Mouse (Mus musculus) forebrain, embryonic 14.5 days (tissue): ENCODE measurements around the gene Sash1. TPM values are rescaled to one million over a fixed set of nuclear protein-coding genes. Genes with fewer than 3 reads are reported as not detected.

Experiments used
- ATAC-seq: fragments of 200-750 bp; cut with Nextera tagmentation; 2 replicates; pipeline ENCODE4 v1.8.0; 2017; ENCODE audit warnings: mild to moderate bottlenecking, moderate library complexity
- DNase-seq: peaks from one replicate; pipeline ENCODE4 v3.0.0-alpha.2; 2015; ENCODE audit warnings: low spot score
- H3K27ac ChIP-seq: fragments of 300-500 bp; sonication (generic); 2 replicates; pipeline ENCODE4 v1.5.1; 2014; ENCODE audit warnings: low read depth, mild to moderate bottlenecking, control low read depth, low read length, moderate library complexity
- H3K27me3 ChIP-seq: fragments of 300-500 bp; sonication (generic); replicated peaks from 2 replicates; pipeline ENCODE4 v1.6.1; 2014; ENCODE audit warnings: low read length, control low read depth, mixed read lengths; ENCODE audit not compliant: control insufficient read depth, insufficient read depth
- H3K36me3 ChIP-seq: fragments of 300-500 bp; sonication (generic); 2 replicates; pipeline ENCODE4 v1.6.1; 2014; ENCODE audit warnings: low read length, control low read depth; ENCODE audit not compliant: control insufficient read depth, insufficient read depth
- H3K4me1 ChIP-seq: fragments of 300-500 bp; sonication (generic); 2 replicates; pipeline ENCODE4 v1.6.1; 2014; ENCODE audit warnings: antibody characterized with exemption, low read length, control low read depth; ENCODE audit not compliant: control insufficient read depth, insufficient read depth
- H3K4me2 ChIP-seq: fragments of 300-500 bp; sonication (generic); 2 replicates; pipeline ENCODE4 v1.6.1; 2014; ENCODE audit warnings: mild to moderate bottlenecking, control low read depth, low read length
- H3K4me3 ChIP-seq: fragments of 300-500 bp; sonication (generic); 2 replicates; pipeline ENCODE4 v1.5.1; 2014; ENCODE audit warnings: low read depth, low read length, control low read depth
- H3K9ac ChIP-seq: fragments of 300-500 bp; sonication (generic); 2 replicates; pipeline ENCODE4 v1.6.1; 2014; ENCODE audit warnings: mild to moderate bottlenecking, low read length, control low read depth, moderate library complexity
- H3K9me3 ChIP-seq: fragments of 300-500 bp; sonication (generic); replicated peaks from 2 replicates; pipeline ENCODE4 v1.6.1; 2016; ENCODE audit warnings: low read length, control low read depth, mixed read lengths; ENCODE audit not compliant: control insufficient read depth
- WGBS: fragments of 180-500 bp; shearing (Covaris S2); extraction: QIAGEN DNeasy Blood & Tissue Kit; methylation state at CpG from one replicate; pipeline ENCODE4 v1.1.7; 2014; 5-methylcytosine and 5-hydroxymethylcytosine counted together
- polyA plus RNA-seq: library from polyadenylated mRNA; unstranded; fragments of >200 nt; fragmentation: Nextera tagmentation; extraction: Ambion mirVana; gene quantifications from 2 replicates; pipeline ENCODE4 v1.2.1, GENCODE M21; 2014

Sash1 gene
- polyA plus RNA-seq, 1 experiment from 2014 or later: 1.9 TPM

DNA sequence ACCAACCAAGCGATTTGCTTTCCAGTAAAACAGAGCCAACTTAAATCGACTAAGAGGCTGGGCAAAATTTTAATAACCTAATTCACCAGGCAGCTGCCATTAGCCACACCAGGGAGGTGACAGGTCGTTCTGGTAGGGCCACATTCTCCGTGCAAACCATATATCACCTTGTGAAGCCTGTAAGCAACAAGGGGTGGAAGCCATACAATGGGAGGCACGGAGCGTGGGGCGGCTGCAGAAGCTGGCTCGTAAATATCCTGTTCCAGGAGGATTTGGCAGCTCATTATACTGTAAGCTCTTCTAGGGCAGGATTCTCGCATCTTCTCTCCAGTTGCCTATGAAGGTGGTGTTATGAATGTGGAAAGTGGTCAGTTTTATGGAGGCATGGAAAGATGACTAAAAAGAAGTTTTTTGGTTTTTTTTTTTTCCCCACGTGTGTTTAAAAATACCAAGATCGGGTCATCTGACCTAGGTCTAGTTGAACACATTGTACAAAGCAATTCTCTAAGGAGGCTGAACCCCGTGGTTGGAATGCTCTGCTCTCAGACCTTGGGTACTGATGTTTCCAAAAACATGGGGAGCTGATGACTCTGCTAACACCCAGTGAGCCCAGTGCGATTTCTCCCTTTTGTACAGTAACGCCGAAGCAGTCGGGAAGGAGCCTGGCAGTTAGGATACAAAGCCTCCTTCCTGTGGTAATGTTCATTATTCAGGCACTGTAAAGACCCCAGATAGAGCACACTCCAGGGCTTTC, 24.5 kb upstream of the Sash1 start:
- Histone ChIP-seq H3K36me3 (no peaks in the 10 kb centered on the region), H3K9me3 (no peaks in the 10 kb centered on the region), H3K4me1 (no peaks in the 10 kb centered on the region), H3K27me3 (no peaks in the 10 kb centered on the region), H3K9ac (no peak overlapping the region), H3K27ac (no peak overlapping the region), H3K4me3 (no peak overlapping the region), H3K4me2 (no peak overlapping the region)
- ATAC-seq (no peak), DNase-seq (no peak)
- 83% methylated on average over 16 of the region's 16 CpGs for WGBS

- Histone ChIP-seq H3K9ac (no peak overlapping the region), H3K27ac (no peak overlapping the region)
These were observed 17.2 kb upstream of the Sash1 start for GRCm38 (mm10) chr10:8903086-8903485.

DNA sequence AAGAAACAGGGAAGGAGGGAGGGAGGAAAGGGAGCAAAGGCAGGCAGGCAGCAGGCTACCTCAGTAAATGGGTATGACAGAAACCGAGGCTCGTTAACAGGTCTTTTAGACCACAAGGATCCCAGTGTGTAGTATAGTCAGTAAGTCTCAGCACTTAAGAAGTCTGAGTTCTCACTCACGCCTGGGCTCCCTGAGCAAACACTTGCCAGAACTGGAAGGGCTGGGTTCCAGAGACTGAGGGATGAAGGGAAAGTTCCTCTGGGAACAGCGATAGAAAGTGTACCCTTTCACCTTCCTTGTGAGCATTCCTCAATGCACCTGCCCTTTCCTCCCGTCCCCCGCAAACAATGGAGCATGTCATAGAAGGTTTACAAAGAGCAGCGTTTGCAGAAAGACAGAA, 16.5 kb upstream of the Sash1 start:
- no peak overlapping the region for H3K9ac ChIP-seq
- no peak overlapping the region for H3K27ac ChIP-seq
- H3K4me2 ChIP-seq: no peak overlapping the region
- no peak overlapping the region for H3K4me3 ChIP-seq
- 72% methylated on average over 7 of the region's 7 CpGs for WGBS
- ATAC-seq (no peak), DNase-seq (no peak)
- H3K27me3 ChIP-seq: no peaks in the 10 kb centered on the region
- H3K36me3 ChIP-seq: no peaks in the 10 kb centered on the region
- H3K4me1 ChIP-seq: no peaks in the 10 kb centered on the region
- H3K9me3 ChIP-seq: no peaks in the 10 kb centered on the region

More at GRCm38 (mm10) chr10:8903086-8903485, 17.2 kb upstream of the Sash1 start:
- no peak overlapping the region for H3K4me3 ChIP-seq
- no peak for ATAC-seq
- no peak for DNase-seq
- WGBS: 95% methylated on average over 6 of the region's 6 CpGs
- no peaks in the 10 kb centered on the region for H3K4me1 ChIP-seq
- H3K9me3 ChIP-seq: no peaks in the 10 kb centered on the region
- no peaks in the 10 kb centered on the region for H3K27me3 ChIP-seq
- no peaks in the 10 kb centered on the region for H3K36me3 ChIP-seq
- H3K4me2 ChIP-seq: no peak overlapping the region

DNA sequence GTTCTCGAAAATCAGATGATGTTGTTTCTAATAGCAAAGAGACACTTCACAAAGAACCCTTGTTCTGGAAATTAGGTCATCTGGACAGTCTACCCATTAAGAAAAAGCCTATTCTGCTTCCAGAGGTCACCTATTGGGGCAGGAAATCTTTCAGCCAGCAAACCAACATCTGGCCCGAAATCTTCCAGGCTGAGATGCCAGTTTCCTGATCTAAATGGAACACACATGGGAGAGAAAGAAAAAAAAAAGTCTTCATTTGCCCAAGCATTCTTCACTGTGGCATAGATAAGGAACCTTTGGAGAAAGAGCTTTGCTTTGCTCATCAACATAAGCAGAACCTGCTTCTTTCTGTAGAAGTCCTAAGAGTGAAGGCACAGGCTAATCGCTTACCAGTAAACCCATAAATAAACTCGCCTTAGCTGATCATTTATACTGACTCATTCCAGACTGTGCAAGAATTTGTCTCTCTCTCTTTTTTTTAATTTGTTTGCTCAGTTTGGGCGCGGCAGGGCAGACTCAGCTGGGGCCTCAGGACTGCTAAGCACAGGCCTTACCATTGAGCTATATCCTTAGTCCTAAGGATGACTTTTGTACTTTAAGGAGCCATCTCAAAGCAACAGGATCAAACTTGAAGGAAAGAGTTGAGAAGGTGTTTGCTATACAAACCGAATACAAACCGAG, 13.1 kb upstream of the Sash1 start:
- Histone ChIP-seq H3K36me3 (no peaks in the 10 kb centered on the region), H3K9ac (no peak overlapping the region), H3K27ac (no peak overlapping the region), H3K27me3 (no peaks in the 10 kb centered on the region), H3K9me3 (no peaks in the 10 kb centered on the region), H3K4me2 (no peak overlapping the region), H3K4me3 (no peak overlapping the region), H3K4me1 (no peaks in the 10 kb centered on the region)
- WGBS: 81% methylated on average over 8 of the region's 8 CpGs
- ATAC-seq: no peak
- no peak for DNase-seq

GRCm38 (mm10) chr10:8898099-8898777, 12.4 kb upstream of the Sash1 start:
- Histone ChIP-seq H3K4me2 (no peak overlapping the region), H3K4me1 (no peaks in the 10 kb centered on the region), H3K27me3 (no peaks in the 10 kb centered on the region), H3K4me3 (no peak overlapping the region), H3K9me3 (no peaks in the 10 kb centered on the region), H3K27ac (no peak overlapping the region), H3K36me3 (no peaks in the 10 kb centered on the region), H3K9ac (no peak overlapping the region)
- DNase-seq (no peak), ATAC-seq (no peak)
- 57% methylated on average over 5 of the region's 5 CpGs for WGBS

DNA sequence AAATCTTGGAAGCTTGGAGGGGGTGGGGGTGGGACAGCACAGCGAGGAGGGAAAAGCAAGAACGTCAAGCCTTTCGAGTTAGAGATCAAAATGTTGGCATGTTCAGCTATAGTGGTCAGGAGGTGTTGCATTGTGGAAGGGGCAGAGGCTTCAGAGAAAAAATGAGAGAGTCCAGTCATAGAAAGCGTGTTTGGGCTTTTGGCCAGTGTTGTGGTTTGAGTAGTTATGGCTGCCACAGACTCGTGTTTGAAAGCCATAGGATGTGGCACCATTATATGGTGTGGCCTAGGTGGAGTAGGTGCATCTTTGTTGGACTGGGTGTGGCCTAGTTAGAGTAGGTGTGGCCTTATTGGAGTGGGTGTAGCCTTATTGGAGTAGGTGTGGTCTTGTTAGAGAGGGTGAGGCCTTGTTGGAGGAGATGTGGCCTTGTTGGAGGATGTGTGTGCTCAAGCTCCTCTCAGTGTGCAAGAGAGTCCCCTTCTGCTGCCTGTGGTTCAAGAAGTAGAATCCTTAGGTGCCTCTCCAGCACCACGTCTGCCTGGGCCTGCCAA, 9.2 kb upstream of the Sash1 start:
- no peak overlapping the region for H3K9ac ChIP-seq
- no peak overlapping the region for H3K27ac ChIP-seq
- no peaks in the 10 kb centered on the region for H3K9me3 ChIP-seq
- H3K4me1 ChIP-seq: no peaks in the 10 kb centered on the region
- ATAC-seq (no peak), DNase-seq (no peak)
- H3K4me2 ChIP-seq: no peak overlapping the region
- H3K27me3 ChIP-seq: no peaks in the 10 kb centered on the region
- 91% methylated on average over 6 of the region's 6 CpGs for WGBS
- H3K36me3 ChIP-seq: no peaks in the 10 kb centered on the region
- H3K4me3 ChIP-seq: no peak overlapping the region

DNA sequence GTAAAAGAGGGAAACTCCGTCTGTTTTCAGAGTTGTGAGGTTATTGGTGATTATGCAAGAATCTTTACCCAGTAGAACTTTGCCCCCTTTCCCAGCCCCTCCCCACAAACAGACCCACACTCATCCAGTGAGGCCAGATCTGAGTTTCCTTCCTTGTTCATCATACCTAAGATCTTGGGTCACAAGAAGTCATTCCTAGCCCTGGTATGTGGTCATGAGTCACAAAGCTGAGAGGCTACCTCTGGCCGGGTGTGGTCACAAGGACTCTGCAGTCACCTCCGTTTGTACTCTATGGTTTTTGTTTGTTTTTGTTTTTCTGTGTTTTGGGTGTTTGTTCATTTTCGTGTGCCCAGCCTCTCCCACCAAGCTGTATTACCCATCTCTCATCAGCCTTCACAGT, 4.6 kb upstream of the Sash1 start:
- Histone ChIP-seq H3K4me1 (no peaks in the 10 kb centered on the region; the same call in 1 of the 2 replicates), H3K9me3 (no peaks in the 10 kb centered on the region), H3K4me3 (no peak overlapping the region), H3K9ac (no peak overlapping the region), H3K27ac (no peak overlapping the region), H3K27me3 (0 out of 2 replicates have a peak, but pooled peaks cover 4% of the 10 kb centered on the region), H3K4me2 (no peak overlapping the region), H3K36me3 (no peaks in the 10 kb centered on the region)
- DNase-seq: no peak
- 88% methylated on average over 4 of the region's 4 CpGs for WGBS
- no peak for ATAC-seq

- peak; percentile 19 for DNase-seq
- Histone ChIP-seq H3K36me3 (no peaks in the 10 kb centered on the region), H3K9ac (no peak overlapping the region), H3K9me3 (no peaks in the 10 kb centered on the region), H3K4me2 (no peak overlapping the region), H3K27me3 (0 out of 2 replicates have a peak, but pooled peaks cover 4% of the 10 kb centered on the region), H3K27ac (no peak overlapping the region), H3K4me3 (no peak overlapping the region), H3K4me1 (no peaks in the 10 kb centered on the region; the same call in 1 of the 2 replicates)
- 6% methylated on average over 4 of the region's 4 CpGs for WGBS
- ATAC-seq: no peak
These were observed 3.5 kb upstream of the Sash1 start for GRCm38 (mm10) chr10:8889341-8889740.
